Mouse (Mus musculus) embryonic stem cell, embryonic (primary cell): Measurements from ENCODE around the gene Vamp5.

Experiments used
- CTCF ChIA-PET, 4 experiments: fragments of 300-600 bp in 2 of 4; fragments of 350-600 bp in 2 of 4; sonication (Branson Sonifier 250); formaldehyde crosslinking; loops; one replicate each; lab custom pipeline; 2022; ENCODE audit warnings: inconsistent platforms in 2 of 4; lab: Charles Lee
- POLR2A ChIA-PET, 4 experiments: fragments of 300-600 bp in 2 of 4; fragments of 350-600 bp in 2 of 4; sonication (Branson Sonifier 250); formaldehyde crosslinking; loops; one replicate each; lab custom pipeline; 2022; ENCODE audit warnings: antibody characterized with exemption in 4 of 4, inconsistent platforms in 1 of 4; lab: Charles Lee

Gene Vamp5

DNA sequence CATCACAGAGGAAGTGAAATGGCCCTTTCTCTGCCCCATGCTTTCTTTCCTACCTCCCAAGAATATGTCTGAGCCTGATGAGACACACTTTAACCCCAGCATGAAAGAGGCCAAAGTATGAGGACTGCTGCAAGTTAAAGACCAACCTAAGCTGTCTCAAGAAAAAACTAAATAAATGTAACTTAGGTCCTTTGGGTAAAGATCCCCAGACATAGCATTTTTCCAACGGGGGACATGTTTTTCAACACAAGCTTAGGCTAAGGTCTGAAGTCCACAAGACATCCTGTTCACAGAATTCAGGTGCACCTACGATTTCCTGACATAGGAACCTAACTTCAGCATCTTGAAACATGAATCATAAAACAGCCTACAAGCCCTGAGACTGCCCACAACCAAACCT lies 30.1 kb downstream of the Vamp5 start:
- POLR2A ChIA-PET: interaction anchor here in 2 of 4 experiments (7.5 to 8.7 kb wide), 2 partner anchors 9 to 11 kb away, joined by 117 to 130 read pairs; partner anchors contain the start of genes Tmem150a (in 2 of the 2) and Rnf181 (in 1 of the 2)
- CTCF ChIA-PET: no interaction called here

DNA sequence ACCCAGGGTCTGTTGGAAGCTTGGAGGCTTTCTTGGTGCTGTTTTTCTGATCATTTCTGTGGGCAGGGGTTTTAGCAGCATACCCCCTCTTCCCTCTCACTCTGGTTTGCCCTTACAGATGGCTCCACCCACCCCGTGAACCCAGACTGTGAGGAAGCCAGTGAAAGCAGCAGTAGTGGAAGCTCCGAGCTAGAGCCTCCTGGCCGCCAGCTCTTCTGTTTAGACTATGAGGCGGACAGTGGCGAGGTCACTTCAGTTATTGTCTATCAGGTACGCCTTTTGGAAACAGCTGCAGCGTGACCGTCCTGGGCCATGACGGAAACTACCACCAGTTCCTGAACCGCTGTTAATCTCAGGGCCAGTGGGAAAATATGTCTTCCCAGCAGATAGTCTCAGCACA lies 31.9 kb downstream of the Vamp5 start:
- POLR2A ChIA-PET: interaction anchor here in 3 of 4 experiments (0.6 to 8.7 kb wide), 13 partner anchors 9 to 171 kb away, joined by 3 to 130 read pairs (median 4); partner anchors contain the start of genes Tmem150a (in 2 of the 3), Ggcx (in 1 of the 3), Mat2a (in 1 of the 3) and Rnf181 (in 1 of the 3)

DNA sequence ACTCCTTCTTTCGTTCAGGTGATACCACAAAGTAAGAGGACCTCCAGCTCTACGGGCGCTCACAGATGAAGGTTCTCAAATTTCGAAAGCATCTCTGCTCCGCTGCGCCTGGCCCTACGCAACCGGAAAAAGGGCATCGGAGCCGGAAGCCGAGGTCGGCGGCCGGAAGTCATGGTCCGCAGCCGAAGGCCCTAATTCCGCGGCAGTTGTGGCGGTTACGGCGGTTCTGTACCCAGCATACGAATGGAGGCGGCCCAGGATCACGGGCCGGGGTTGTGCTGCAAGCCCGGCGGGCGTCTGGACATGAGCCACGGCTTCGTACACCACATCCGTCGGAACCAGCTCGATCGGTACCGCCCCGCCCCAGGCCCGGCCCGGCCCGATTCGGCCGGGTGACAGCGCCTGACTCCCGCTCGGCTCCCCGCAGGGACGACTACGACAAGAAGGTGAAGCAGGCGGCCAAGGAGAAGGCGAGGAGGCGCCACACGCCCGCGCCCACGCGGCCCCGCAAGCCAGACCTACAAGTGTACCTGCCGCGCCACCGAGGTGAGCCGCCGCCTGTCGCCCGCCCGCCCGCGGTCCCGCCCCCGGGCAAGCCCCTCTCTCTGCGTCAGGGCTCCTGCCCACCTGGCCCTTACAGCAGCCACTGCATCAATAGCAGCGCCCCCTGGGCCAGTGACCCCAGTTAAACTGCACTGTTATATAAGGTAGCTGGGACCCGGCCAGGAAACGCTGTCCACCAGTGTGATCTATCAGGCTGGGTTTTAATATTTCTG lies 32.9 kb downstream of the Vamp5 start, which contains the start of gene 0610030E20Rik:
Gene 0610030E20Rik, plus strand, starts transcription at position 152 of the 776 bp plus-strand sequence.
- ChIA-PET CTCF (interaction anchor here (0.5 to 1.9 kb wide), 11 partner anchors 8 to 512 kb away, joined by 3 to 6 read pairs (median 4); partner anchors contain the start of genes Ggcx (in 1 of the 4), Tmem150a (in 1 of the 4) and Vamp8 (in 1 of the 4)), POLR2A (interaction anchor here (0.5 to 8.7 kb wide), 28 partner anchors 10 to 388 kb away, joined by 3 to 130 read pairs (median 4); partner anchors contain the start of genes Ggcx (in 2 of the 4), Tmem150a (in 2 of the 4), Vamp8 (in 2 of the 4) and Mat2a (in 1 of the 4))

More for the DNA sequence above, 31.9 kb downstream of the Vamp5 start:
- CTCF ChIA-PET: interaction anchor here in 3 of 4 experiments (0.7 to 1.9 kb wide), 8 partner anchors 9 to 66 kb away, joined by 3 to 6 read pairs (median 4); partner anchors contain the start of genes Ggcx (in 1 of the 3) and Vamp8 (in 1 of the 3)

DNA sequence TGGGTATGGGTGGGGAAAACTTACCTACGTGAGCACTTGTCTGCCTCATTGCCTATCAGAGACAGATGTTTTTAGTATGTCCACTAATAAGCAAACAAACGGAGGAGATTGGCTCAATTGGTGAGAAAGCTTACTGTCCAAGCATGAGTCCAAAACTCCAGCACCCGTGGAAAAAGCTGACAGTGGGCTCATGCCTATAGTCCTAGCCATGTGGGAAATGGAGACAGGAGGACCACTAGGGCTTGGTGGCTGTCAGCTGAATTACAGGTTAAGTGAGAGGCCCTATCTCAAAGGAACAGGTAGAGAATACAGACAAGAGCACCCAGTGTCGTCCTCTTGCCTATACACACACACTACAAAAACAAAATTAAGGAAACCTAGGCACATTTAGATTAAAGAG lies 34.0 kb downstream of the Vamp5 start:
- CTCF ChIA-PET: interaction anchor here in 2 of 4 experiments (0.5 to 0.7 kb wide), 2 partner anchors 44 to 433 kb away, joined by 3 to 5 read pairs; partner anchors contain the start of gene Vamp8 (in 1 of the 2)
- POLR2A ChIA-PET: interaction anchor here in 2 of 4 experiments (0.5 to 8.7 kb wide), 15 partner anchors 10 to 162 kb away, joined by 3 to 130 read pairs (median 5); partner anchors contain the start of genes Mat2a (in 2 of the 2), Tmem150a (in 2 of the 2), Rnf181 (in 1 of the 2) and Vamp8 (in 1 of the 2)

DNA sequence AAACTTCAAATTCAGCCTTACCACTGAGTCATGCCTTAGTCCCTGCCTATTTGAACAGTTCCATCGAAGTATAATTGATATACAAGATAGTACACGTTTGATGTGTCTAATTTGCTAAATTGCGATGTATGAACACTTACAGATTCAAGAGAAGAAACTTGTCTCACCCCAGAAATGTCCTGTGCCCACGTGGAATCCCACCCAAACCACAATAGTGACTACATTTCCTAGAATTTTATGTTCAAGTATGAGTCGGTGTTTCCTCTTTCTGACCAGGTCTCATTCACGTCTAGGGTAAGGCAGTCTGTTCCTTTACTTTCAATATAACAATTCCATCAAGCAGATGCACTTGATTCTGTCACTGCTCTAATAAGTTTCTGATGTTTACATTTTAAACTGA lies 34.6 kb downstream of the Vamp5 start:
- CTCF ChIA-PET: interaction anchor here in 1 of 4 experiments (0.5 to 1.2 kb wide), 5 partner anchors 9 to 68 kb away, joined by 3 read pairs; partner anchors contain the start of gene Ggcx
- POLR2A ChIA-PET: interaction anchor here (0.6 to 8.7 kb wide), 29 partner anchors 8 to 801 kb away, joined by 3 to 130 read pairs (median 5); partner anchors contain the start of genes Tmem150a (in 4 of the 4), Mat2a (in 3 of the 4), Ggcx (in 1 of the 4) and Rnf181 (in 1 of the 4)

DNA sequence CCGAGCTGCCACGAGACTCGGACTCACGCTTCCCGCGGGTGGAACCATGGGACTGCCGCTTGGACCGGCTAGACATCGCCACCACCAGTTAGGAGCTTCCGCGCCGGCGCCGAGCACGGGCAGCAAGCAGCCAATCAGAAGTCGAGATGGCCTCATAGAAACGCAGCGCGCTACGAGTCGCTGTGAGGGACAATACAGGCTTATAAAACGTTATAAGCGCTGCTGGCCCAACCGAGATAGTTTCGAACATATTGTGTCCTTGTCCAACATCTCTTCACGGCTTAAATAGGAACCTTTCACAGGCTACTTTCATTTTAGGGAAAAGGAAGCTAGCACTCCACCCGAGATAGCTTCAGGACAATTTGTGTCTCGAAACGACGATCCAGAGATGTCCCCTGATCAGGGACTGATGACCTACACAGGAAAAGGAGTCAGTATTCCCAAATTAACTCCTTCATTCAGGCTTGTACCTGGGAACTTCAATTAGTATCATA lies 35.1 kb downstream of the Vamp5 start, which contains the start of gene Usp39:
Gene Usp39, minus strand, starts transcription at position 111 of the 494 bp plus-strand sequence.
- ChIA-PET POLR2A (interaction anchor here (0.6 to 8.7 kb wide), 27 partner anchors 8 to 801 kb away, joined by 3 to 130 read pairs (median 6); partner anchors contain the start of genes Tmem150a (in 4 of the 4), Mat2a (in 3 of the 4), Ggcx (in 1 of the 4) and Polr1a (in 1 of the 4)), CTCF (interaction anchor here in 1 of 4 experiments (0.7 to 1.2 kb wide), 4 partner anchors 9 to 69 kb away, joined by 3 read pairs; partner anchors contain the start of gene Ggcx)

DNA sequence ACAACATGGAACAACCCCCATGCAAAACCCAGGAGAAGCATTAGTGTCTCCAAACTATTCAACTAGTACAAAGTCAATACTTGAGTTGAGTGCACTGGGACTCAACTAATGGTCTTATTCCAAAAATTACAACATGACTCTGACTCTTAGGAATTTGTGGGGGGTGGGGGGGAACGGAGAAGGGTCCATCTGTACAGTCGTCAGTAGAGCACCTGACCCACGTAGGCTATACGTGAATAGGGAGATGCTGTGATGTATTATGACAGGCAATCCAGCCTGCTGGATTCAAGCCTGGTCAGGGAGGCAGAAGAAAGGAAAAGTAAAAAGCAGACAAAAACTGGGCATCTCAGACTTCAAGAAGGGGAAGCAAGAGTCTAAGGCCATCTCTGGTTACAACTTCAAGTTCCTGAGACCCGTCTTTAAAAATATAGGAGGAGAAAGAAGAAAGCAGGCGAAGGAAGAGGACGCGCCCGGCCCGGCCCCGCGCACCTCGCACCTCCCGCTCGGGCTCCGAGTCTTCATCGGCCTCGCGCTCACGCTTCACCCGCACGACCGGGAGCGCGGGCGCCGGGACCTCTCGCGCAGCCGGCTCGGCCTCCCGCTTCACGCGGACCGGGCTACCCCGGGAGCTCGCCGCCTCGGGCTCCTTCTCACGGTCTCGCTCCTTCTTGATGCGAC lies 35.7 kb downstream of the Vamp5 start:
- CTCF ChIA-PET: interaction anchor here in 1 of 4 experiments (0.7 to 1.2 kb wide), 4 partner anchors 8 to 69 kb away, joined by 3 read pairs; partner anchors contain the start of gene Ggcx
- POLR2A ChIA-PET: interaction anchor here (0.6 to 8.7 kb wide), 23 partner anchors 9 to 800 kb away, joined by 3 to 130 read pairs (median 7); partner anchors contain the start of genes Tmem150a (in 4 of the 4), Mat2a (in 3 of the 4), Ggcx (in 1 of the 4) and Polr1a (in 1 of the 4)

DNA sequence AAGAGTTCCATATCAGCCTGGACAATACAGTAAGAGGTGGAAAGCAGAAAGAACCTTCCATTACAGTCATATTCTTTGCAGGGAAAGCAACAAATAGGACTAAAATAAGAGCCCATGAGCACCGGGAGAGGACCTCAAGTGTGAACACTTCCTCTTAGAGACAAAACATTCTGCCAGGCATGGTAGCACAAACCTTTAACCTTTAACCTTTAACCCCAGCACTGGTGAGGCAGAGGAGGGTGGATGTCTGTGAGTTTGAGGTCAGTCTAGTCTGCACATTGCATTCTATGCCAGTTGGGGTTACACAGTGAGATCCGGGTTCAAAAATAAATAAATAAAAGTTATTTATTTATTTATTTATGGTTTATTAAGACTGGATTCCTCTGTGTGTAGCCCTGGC lies 39.8 kb downstream of the Vamp5 start:
- ChIA-PET CTCF (no interaction called here), POLR2A (no interaction called here)

DNA sequence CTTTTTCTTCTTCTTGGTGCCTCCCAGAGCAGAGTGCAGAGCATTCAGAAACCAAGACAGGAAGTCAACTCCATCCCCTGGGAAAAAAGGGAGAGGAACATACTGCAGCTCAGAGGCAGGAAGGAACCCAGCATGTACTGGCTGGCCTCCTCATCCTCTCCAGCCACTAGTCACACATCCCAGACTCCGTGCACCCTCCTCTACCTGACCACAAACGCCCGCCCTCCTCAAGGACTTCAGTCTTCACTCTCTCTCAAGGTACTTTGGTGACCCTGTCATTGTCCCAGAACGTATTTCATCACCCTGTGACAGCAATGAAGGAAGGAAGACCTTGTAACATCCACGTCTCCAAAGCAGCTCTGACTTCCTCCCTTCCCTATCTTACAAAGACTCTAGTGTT lies 47.2 kb downstream of the Vamp5 start:
- POLR2A ChIA-PET: interaction anchor here in 2 of 4 experiments (0.6 to 1.3 kb wide), 2 partner anchors 47 to 81 kb away, joined by 3 read pairs; partner anchors contain the start of gene Ggcx (in 1 of the 2)
- CTCF ChIA-PET: no interaction called here

DNA sequence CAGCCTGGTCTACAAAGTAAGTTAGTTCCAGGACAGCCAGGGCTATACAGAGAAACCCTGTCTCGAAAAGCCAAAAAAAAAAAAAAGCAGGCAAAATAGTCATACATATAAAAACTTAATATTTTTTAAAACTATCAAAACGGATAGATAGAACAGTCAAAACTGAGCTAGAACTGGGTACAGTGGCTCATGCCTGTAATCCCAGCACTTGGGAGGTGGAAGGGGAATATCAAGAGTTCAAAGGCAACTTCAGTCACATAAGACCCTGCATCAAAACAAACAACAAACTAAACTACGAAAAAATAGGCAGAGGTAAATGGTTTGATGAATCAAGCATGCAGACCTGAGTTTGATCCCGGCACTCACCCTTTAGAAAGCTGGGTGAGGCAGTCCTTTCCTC lies 50.1 kb downstream of the Vamp5 start:
- ChIA-PET POLR2A (interaction anchor here in 2 of 4 experiments (0.7 to 1.0 kb wide), 4 partner anchors 10 to 99 kb away, joined by 3 to 4 read pairs (median 4); partner anchors contain the start of gene Tmem150a (in 1 of the 2)), CTCF (interaction anchor here in 1 of 4 experiments (0.7 kb wide), 1 partner anchor 23 kb away, joined by 4 read pairs; no protein-coding TSS in a partner anchor)

DNA sequence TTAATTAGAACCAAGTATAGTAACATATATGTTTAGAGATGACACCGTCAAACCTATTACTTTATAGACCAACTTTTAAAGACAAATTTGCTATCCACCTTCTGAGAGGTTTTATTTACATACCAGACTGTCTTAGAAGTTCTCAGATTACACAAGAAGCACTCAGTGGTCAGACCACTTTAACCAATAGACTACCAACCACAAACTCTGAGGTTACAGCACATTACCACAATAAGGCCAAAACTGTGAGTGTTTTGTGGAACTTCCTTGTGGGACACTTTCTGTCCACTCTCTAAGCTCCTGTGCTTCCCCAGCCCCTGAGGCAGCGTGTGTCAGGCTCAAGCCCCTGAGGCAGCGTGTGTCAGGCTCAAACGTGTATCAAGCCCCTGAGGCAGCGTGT lies 51.2 kb downstream of the Vamp5 start:
- CTCF ChIA-PET: interaction anchor here in 2 of 4 experiments (0.5 to 0.6 kb wide), 2 partner anchors 76 to 396 kb away, joined by 3 to 4 read pairs; no protein-coding TSS in a partner anchor
- POLR2A ChIA-PET: interaction anchor here in 2 of 4 experiments (1.0 to 1.6 kb wide), 5 partner anchors 11 to 35 kb away, joined by 3 to 4 read pairs (median 3); partner anchors contain the start of genes Tmem150a (in 2 of the 2) and Usp39 (in 1 of the 2)

DNA sequence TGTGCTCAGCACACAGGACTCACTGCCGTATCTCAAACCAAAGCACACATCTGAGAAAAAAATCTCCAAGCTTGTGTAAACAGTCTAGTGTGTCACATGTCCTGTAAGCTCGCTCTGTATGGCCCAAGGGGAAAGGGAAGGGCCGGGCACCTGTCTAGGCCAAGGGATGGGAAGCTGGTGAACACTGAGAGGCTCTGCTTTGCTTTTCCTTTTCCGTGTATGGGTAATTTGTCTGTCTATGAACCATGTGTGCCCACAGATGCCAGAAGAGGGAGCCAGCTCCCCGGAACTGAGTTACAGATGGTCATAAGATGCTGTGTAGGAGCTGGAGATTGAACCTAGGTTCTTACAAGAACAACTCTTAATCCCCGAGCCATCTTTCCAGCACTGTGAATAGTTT lies 54.0 kb downstream of the Vamp5 start:
- POLR2A ChIA-PET: interaction anchor here (0.6 to 1.4 kb wide), 17 partner anchors 11 to 1001 kb away, joined by 3 to 7 read pairs (median 4); partner anchors contain the start of genes 0610030E20Rik (in 1 of the 4), Mat2a (in 1 of the 4), Tmem150a (in 1 of the 4) and Vamp8 (in 1 of the 4)
- CTCF ChIA-PET: interaction anchor here in 3 of 4 experiments (0.6 to 1.4 kb wide), 10 partner anchors 10 to 797 kb away, joined by 3 to 6 read pairs (median 3); partner anchors contain the start of genes Tmem150a (in 1 of the 3), Usp39 (in 1 of the 3) and Vamp8 (in 1 of the 3)

DNA sequence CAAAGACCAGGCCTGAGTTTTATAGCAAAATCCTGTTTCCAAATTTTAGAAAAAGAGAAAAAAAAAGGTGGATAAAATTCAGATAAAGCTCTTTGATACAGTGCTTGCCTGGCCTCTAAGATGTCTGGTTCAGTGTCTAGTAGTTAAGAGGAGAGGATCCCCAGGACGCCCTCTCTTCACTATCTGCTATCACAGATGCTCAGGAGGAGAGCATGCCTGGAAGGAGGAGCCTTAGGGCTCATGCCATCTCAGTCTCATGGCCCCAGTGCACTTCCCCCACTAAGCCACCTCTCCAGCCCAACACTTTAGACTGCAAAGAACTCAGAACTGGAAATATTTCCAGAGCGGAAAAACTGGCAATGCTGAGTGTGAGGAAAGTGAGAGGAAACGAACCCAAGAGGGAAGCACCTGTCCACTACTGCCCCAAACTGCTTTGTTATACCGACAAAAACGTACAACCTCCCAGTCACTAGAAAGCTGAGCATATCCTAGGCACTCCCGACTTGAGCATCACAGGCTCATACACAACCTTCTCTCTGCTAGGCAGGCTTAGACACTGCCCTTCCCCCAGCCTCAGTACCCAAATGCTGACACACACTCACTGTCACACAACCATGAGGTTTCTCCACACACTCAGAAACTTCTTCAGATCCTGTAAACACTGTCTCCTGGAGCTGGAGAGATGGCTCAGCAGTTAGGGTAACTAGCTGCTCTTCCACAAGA lies 56.3 kb downstream of the Vamp5 start:
- POLR2A ChIA-PET: interaction anchor here in 3 of 4 experiments (0.6 to 2.6 kb wide), 11 partner anchors 11 to 116 kb away, joined by 3 to 10 read pairs (median 4); partner anchors contain the start of genes Usp39 (in 2 of the 3), Ggcx (in 1 of the 3), Mat2a (in 1 of the 3) and Tmem150a (in 1 of the 3)

DNA sequence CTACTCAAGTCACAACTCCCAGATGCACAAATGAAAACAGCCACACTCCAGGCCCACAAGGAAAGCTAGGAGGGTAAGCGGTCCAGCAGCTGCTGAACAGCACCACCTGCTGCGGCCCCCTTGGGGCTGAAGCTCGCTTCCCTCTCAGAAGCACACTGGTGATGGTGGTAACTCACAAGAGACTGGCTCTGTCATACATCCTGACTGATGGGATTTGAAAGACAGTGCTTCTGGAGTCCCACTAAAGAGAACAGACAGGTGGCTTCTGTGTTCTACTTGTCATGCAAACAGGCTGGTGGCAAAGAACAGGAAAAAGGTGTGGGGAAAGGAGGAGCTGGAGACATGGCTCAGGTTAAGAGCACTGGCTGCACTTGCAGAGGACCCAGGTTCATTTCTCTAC lies 57.3 kb downstream of the Vamp5 start:
- CTCF ChIA-PET: interaction anchor here in 3 of 4 experiments (0.6 to 1.6 kb wide), 7 partner anchors 33 to 355 kb away, joined by 3 to 4 read pairs (median 3); no protein-coding TSS in a partner anchor
- POLR2A ChIA-PET: interaction anchor here in 2 of 4 experiments (0.8 to 2.6 kb wide), 8 partner anchors 10 to 116 kb away, joined by 3 to 10 read pairs (median 4); partner anchors contain the start of genes Usp39 (in 2 of the 2), Mat2a (in 1 of the 2), Tmem150a (in 1 of the 2) and Vamp8 (in 1 of the 2)

More for the DNA sequence above, 56.3 kb downstream of the Vamp5 start:
- CTCF ChIA-PET: interaction anchor here in 3 of 4 experiments (0.6 to 1.6 kb wide), 6 partner anchors 32 to 375 kb away, joined by 3 to 4 read pairs (median 4); no protein-coding TSS in a partner anchor

DNA sequence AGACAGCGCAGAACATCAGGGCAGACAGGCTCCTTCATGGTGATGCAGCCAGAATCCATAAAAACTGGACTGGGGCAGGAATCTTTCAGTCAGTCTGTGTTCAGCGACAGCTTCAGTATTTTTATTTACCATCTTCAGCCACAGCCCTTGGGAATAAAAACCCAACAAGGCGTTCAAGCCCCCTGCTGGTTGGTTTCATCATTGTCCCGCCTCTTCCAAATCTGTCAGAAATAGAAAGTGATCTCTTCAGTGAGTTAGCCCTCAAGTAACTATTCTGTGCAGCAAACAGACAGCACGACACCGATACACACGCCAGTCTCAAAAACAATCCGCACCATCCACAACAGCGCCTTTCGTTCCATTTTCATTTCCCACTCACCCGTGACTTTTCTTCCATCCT lies 61.2 kb downstream of the Vamp5 start:
- ChIA-PET CTCF (interaction anchor here in 3 of 4 experiments (0.7 to 1.3 kb wide), 3 partner anchors 9 to 58 kb away, joined by 3 to 5 read pairs (median 4); no protein-coding TSS in a partner anchor), POLR2A (interaction anchor here (0.6 to 1.6 kb wide), 4 partner anchors 43 to 485 kb away, joined by 3 to 4 read pairs (median 3); no protein-coding TSS in a partner anchor)
